Mouse (Mus musculus) hindbrain, embryonic 15.5 days (tissue): Measurements from ENCODE around the gene Cdkl3. TPM values are rescaled to one million over a fixed set of nuclear protein-coding genes. Genes with fewer than 3 reads are reported as not detected.

ENCODE experiments used
- ATAC-seq: fragments of 200-750 bp; cut with Nextera tagmentation; 2 replicates; pipeline ENCODE4 v1.8.0; 2017; ENCODE audit warnings: low read depth, moderate number of reproducible peaks, moderate TSS enrichment; ENCODE audit not compliant: low FRiP score
- H3K27ac ChIP-seq: fragments of 300-500 bp; sonication (generic); replicated peaks from 2 replicates; pipeline ENCODE4 v1.5.1; 2015; ENCODE audit warnings: mild to moderate bottlenecking, inconsistent platforms
- H3K27me3 ChIP-seq: fragments of 300-500 bp; sonication (generic); 2 replicates; pipeline ENCODE4 v1.6.1; 2015; ENCODE audit warnings: control low read depth, inconsistent platforms
- H3K36me3 ChIP-seq: fragments of 300-500 bp; sonication (generic); 2 replicates; pipeline ENCODE4 v1.6.1; 2015; ENCODE audit warnings: control low read depth, inconsistent platforms
- H3K4me1 ChIP-seq: fragments of 300-500 bp; sonication (generic); replicated peaks from 2 replicates; pipeline ENCODE4 v1.6.1; 2015; ENCODE audit warnings: control low read depth, inconsistent platforms
- H3K4me2 ChIP-seq: fragments of 300-500 bp; sonication (generic); 2 replicates; pipeline ENCODE4 v1.6.1; 2015; ENCODE audit warnings: moderate library complexity, mild to moderate bottlenecking, inconsistent platforms
- H3K4me3 ChIP-seq: fragments of 300-500 bp; sonication (generic); 2 replicates; pipeline ENCODE4 v1.5.1; 2015; ENCODE audit warnings: mild to moderate bottlenecking, inconsistent platforms
- H3K9ac ChIP-seq: fragments of 300-500 bp; sonication (generic); 2 replicates; pipeline ENCODE4 v1.6.1; 2015; ENCODE audit warnings: inconsistent platforms
- H3K9me3 ChIP-seq: fragments of 300-500 bp; sonication (generic); 2 replicates; pipeline ENCODE4 v1.6.1; 2016; ENCODE audit warnings: control low read depth, inconsistent platforms
- WGBS: fragments of 180-500 bp; shearing (Covaris S2); methylation state at CpG from one replicate; pipeline ENCODE4 v1.1.7; 2015; 5-methylcytosine and 5-hydroxymethylcytosine counted together
- polyA plus RNA-seq: library from polyadenylated mRNA; unstranded; fragments of >200 nt; fragmentation: Nextera tagmentation; extraction: Ambion mirVana; gene quantifications from 2 replicates; pipeline ENCODE4 v1.2.1, GENCODE M21; 2015

Cdkl3 gene
- polyA plus RNA-seq, 1 experiment from 2014 or later = 26.0 TPM

DNA sequence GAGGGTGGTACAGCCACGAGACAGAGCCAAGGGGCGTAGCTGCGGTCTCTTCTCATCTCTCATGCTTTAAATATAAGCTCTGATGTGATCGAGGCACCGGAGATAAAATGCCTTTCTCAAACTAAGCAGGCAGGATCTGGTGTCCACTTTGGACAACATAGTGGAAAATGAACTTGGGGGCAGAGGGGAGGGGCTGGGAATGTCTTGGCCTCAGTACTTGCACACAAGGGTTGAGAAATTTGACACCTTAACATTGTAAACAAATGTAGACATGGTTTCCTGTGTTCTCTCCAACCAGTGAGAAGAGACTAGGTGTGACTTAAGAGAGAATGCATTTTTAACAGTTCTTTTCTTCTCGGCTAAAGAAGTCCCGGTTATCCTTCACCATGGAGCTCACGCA lies 85.3 kb downstream of the Cdkl3 start:
- WGBS = 77% methylated on average over 8 of the region's 8 CpGs
- Histone ChIP-seq H3K27me3 (no peaks in the 10 kb centered on the region), H3K27ac (no peak overlapping the region), H3K4me3 (no peak overlapping the region), H3K4me2 (no peak overlapping the region), H3K4me1 (peaks cover 4% of the 10 kb centered on the region; the same call in 1 of the 2 replicates), H3K9ac (no peak overlapping the region), H3K9me3 (no peaks in the 10 kb centered on the region), H3K36me3 (no peaks in the 10 kb centered on the region)
- ATAC-seq = no peak

DNA sequence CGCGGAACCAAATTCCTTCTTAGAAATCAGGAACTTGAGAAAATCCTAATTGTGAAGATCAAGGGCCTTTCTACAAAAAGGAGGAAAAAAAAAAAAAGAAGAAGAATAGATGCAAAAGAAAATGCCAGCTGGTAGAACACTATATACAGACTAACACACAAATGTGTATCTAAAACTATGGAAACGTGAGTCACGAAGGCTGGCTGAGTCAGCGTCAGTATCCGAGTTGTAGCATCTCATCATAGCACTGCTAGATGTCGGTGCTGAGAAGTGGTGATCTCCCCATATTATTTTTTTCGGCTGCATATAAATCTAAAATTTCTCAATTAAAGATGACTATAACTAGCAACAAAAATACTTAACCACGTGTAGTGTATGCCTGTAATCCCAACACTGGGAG lies 87.2 kb downstream of the Cdkl3 start:
- Histone ChIP-seq H3K36me3 (no peaks in the 10 kb centered on the region), H3K27me3 (no peaks in the 10 kb centered on the region), H3K9me3 (no peaks in the 10 kb centered on the region), H3K4me3 (no peak overlapping the region), H3K4me1 (no peaks in the 10 kb centered on the region), H3K9ac (no peak overlapping the region), H3K27ac (no peak overlapping the region), H3K4me2 (no peak overlapping the region)
- no peak for ATAC-seq
- WGBS = 91% methylated on average over 9 of the region's 9 CpGs

DNA sequence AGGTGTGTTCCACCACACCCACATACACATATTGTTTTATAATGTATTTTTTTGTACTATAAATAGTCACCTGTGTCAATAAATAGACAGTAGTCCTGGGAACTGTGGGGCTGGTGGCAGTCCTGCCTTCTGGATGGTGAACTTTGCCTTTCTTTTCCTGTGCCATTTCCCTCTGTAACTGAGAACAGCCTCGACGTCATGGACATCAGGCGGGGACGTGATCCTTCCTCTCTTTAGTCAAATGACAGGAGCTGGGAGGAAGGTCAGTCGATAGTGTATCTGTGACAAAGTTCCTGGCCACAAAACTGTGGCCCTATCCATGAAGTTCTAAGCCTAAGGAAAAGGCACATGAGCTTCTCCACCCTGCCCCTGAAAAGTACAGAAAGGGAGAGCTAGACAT lies 90.5 kb downstream of the Cdkl3 start:
- Histone ChIP-seq H3K27me3 (no peaks in the 10 kb centered on the region), H3K9me3 (no peaks in the 10 kb centered on the region), H3K36me3 (no peaks in the 10 kb centered on the region), H3K4me2 (no peak overlapping the region), H3K27ac (no peak overlapping the region), H3K4me1 (peaks cover 7% of the 10 kb centered on the region), H3K9ac (no peak overlapping the region), H3K4me3 (no peak overlapping the region)
- ATAC-seq = no peak
- 64% methylated on average over 5 of the region's 5 CpGs for WGBS

DNA sequence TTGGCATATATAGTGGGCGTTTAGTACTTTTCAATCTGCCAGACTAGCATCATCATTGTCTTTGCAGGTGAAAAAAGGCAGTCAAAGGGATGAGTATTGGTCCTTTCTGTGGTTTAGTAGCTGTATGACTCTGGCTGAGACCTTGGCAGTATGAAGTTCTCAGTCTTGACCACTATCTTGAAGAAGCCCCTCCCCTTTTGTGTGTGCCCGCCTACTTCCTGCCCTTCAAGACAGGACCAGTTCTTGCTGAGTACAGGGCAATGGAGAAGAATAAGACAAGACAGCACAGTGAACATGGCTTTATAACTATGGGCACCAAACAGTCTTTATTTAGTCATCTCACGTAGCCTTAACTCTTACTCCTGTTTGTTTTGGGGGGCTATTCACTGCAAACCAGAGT lies 93.0 kb downstream of the Cdkl3 start:
- Histone ChIP-seq H3K9me3 (no peaks in the 10 kb centered on the region), H3K4me3 (no peak overlapping the region), H3K4me2 (no peak overlapping the region), H3K27ac (no peak overlapping the region), H3K27me3 (no peaks in the 10 kb centered on the region), H3K36me3 (no peaks in the 10 kb centered on the region), H3K4me1 (peaks cover 31% of the 10 kb centered on the region), H3K9ac (no peak overlapping the region)
- no peak for ATAC-seq
- WGBS = 77% methylated on average over 3 of the region's 3 CpGs

DNA sequence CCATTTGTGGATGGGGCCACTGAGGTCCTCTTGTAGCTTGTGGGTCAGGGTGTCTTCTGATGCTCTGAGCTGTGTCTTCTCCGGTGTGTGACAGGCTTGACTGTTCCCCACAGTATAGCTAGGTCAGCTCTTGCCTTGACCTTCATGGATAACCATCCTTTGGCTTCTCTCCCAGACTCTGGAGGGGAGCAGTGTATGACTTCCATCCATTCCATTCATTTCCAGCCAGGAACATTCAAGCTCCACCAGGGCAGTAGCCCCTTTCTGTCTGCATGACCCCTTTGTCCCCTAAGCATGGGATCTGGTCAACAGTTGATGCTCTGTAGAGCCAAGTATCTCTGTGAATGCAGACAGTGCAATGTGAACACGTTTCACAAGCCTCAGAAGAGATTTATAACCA lies 93.6 kb downstream of the Cdkl3 start:
- WGBS = 72% methylated on average over 2 of the region's 2 CpGs
- Histone ChIP-seq H3K4me1 (peaks cover 34% of the 10 kb centered on the region), H3K27me3 (no peaks in the 10 kb centered on the region), H3K36me3 (no peaks in the 10 kb centered on the region), H3K9ac (no peak overlapping the region), H3K9me3 (no peaks in the 10 kb centered on the region), H3K4me3 (peak overlapping the region; percentile 100; the same call in 1 of the 2 replicates), H3K27ac (peak overlapping the region; percentile 95), H3K4me2 (peak overlapping the region; percentile 84)
- no peak for ATAC-seq

DNA sequence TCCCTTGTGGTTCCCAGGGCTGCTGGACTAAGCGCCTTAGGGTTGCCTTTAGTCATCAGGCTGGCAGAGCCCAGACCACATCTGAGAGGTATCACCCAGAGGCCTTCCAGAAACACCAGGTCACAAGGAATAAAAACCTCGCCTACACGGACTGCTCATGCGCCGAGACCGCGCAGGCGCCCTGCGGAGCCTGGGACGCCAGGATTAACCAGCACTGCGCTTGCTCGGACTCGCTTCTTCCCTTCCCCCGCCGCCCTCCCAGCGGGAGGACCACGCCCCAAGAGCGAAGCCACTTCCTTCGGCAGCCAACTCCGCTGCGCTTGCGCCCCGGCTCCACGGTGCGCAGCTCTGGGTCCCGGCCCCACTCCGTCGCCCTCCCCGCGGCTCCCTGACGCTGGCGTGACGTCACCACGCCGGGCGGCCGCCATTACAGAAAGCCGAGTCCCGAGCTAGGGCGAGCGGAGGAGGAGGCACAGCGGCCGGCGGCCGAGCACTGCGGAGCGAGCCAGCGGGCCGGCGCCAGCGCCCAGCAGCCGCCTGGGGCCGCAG lies 94.5 kb downstream of the Cdkl3 start, which contains the start of gene Ppp2ca:
Gene Ppp2ca (plus strand): TSS at position 284 of the 549 bp plus-strand sequence.
- Histone ChIP-seq H3K9ac (peak within 1 kb of the TSS; percentile 84), H3K36me3 (no peaks in the 10 kb centered on the region), H3K4me1 (peaks cover 41% of the 10 kb centered on the region), H3K27ac (peak within 1 kb of the TSS; percentile 95), H3K27me3 (no peaks in the 10 kb centered on the region), H3K4me3 (peak within 1 kb of the TSS; percentile 100), H3K9me3 (no peaks in the 10 kb centered on the region), H3K4me2 (peak within 1 kb of the TSS; percentile 96)
- under 1% methylated on average over 43 of the region's 53 CpGs for WGBS
- ATAC-seq = peak; percentile 97

DNA sequence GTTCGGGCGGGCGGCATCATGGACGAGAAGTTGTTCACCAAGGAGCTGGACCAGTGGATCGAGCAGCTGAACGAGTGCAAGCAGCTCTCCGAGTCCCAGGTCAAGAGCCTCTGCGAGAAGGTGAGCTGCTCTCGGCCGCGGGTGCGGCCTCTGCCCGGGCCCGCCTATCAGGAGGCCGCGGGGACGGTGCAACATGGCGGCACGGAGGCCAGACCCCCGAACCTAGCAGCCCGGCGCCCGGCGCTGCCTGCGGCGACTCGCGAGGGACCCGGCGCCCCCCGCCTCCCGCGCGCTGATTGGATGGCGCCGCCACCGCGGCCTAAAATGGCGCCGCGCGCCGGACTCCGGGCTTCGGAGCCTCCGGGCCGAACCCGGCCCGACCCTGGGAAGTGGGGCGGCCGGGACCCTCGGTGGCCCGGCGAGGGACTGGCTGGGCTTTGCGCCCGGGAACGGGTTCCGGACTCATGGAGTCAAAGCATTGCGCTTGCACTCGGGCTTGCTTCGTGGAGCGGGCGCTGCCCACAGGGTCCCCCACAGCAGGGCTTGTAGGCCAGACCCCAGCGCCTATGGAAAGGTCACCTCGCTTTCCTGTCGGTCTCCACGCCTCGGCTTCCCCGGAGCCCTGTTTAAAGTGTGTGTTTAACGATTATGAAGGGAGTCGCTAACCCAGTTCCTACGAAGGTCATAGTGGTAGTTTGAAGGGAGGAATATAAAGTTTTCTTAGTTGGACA lies 95.2 kb downstream of the Cdkl3 start:
- ATAC-seq = peak; percentile 73
- Histone ChIP-seq H3K9ac (peak overlapping the region; percentile 84), H3K9me3 (no peaks in the 10 kb centered on the region), H3K4me2 (peak overlapping the region; percentile 96), H3K27ac (peak overlapping the region; percentile 95), H3K4me3 (peak overlapping the region; percentile 100), H3K36me3 (no peaks in the 10 kb centered on the region), H3K4me1 (peaks cover 43% of the 10 kb centered on the region), H3K27me3 (no peaks in the 10 kb centered on the region)
- under 1% methylated on average over 61 of the region's 72 CpGs for WGBS

DNA sequence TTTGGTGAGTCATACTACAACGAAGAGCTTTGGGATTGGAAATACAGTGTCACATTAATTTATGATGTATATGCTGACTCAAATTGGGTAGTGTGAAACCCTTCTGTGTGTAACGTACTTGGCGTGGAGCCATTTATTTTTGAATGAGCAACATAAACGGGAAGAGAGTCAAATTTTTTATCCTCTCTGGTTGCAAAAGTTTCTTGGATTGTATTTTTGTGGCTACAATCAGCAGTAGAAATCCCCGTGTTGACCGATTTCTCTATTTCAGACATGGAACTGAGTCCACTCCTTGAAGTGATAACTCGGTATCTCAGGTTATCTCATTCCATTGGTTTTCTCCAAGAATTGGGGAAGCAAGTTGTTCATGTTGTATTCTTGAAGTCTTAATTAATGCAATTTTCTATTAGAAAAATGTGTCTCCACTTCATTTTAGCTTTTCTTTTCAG lies 95.8 kb downstream of the Cdkl3 start:
- Histone ChIP-seq H3K9me3 (no peaks in the 10 kb centered on the region), H3K36me3 (no peaks in the 10 kb centered on the region), H3K4me2 (peak overlapping the region; percentile 96), H3K27me3 (no peaks in the 10 kb centered on the region), H3K9ac (peak overlapping the region; percentile 84), H3K4me1 (peaks cover 48% of the 10 kb centered on the region), H3K4me3 (peak overlapping the region; percentile 100), H3K27ac (peak overlapping the region; percentile 95)
- 6% methylated on average over 7 of the region's 7 CpGs for WGBS
- ATAC-seq = no peak

DNA sequence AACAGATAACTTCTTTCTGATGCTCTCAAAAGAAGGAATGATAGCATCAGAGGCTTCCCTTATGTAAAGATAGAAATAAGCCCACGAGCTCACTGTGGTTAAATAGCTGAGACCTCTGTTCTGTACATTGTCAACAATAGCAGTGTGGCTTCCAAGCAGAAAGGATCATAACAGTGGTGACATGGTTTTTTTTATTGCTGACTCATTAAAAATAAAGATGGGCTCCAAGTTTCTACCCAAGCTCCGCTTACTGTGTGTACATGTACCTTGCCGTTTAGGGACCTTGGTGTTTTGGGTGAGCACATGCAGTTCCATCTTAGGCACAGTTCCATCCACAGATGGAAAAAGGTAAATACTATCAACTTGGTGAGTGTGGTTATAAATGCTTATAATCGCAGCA lies 99.0 kb downstream of the Cdkl3 start:
- 89% methylated on average over 4 of the region's 4 CpGs for WGBS

DNA sequence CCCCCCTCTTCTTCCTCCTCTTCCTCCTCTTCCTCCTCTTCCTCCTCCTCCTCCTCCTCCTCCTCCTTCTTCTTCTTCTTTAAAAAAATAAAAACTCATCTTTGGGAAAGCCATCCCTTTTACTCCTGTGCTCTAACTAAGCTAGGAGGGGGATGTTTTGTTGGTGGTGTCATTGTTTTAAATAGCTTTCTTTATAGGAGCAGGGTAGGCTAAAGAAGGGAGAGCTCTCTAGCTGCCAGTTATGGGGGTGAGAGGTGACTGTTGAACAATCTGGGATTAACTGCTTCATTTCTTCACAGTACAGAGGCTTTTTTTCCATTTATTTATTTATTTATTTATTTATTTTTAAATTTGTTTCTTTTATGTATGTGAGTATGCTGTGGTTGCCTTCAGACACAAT lies 101.5 kb downstream of the Cdkl3 start:
- H3K4me2 ChIP-seq = no peak overlapping the region
- no peaks in the 10 kb centered on the region for H3K9me3 ChIP-seq
- no peaks in the 10 kb centered on the region for H3K36me3 ChIP-seq
- no peak overlapping the region for H3K27ac ChIP-seq
- no peaks in the 10 kb centered on the region for H3K27me3 ChIP-seq
- no peak overlapping the region for H3K4me3 ChIP-seq
- ATAC-seq = no peak
- H3K9ac ChIP-seq = no peak overlapping the region
- H3K4me1 ChIP-seq = peaks cover 43% of the 10 kb centered on the region

More for the DNA sequence above, 99.0 kb downstream of the Cdkl3 start:
- Histone ChIP-seq H3K9me3 (no peaks in the 10 kb centered on the region), H3K9ac (no peak overlapping the region), H3K27ac (no peak overlapping the region), H3K4me2 (no peak overlapping the region), H3K4me1 (peaks cover 55% of the 10 kb centered on the region), H3K36me3 (no peaks in the 10 kb centered on the region), H3K4me3 (no peak overlapping the region), H3K27me3 (no peaks in the 10 kb centered on the region)
- no peak for ATAC-seq

DNA sequence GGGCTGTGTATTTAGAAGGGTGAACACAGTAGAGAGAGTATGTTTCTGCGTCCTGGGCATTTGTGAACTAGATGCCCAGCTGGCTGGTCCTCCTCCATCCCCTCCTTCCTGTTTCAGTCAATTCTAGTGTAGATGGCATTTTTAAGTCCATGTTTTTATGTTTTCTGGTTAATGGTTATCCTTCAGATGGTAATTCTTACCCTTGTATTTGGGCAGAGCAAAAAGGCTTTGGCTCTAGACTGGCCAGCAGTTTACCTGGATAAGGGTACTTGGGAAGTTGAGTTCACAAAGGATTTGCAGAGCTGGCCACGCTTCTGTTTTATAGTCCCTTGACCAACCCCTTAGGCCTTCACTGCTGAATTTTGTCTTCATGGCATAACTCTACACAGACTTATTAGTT lies 102.0 kb downstream of the Cdkl3 start:
- no peak for ATAC-seq
- Histone ChIP-seq H3K4me3 (no peak overlapping the region), H3K27ac (no peak overlapping the region), H3K4me2 (no peak overlapping the region), H3K4me1 (peaks cover 38% of the 10 kb centered on the region), H3K9ac (no peak overlapping the region), H3K27me3 (no peaks in the 10 kb centered on the region), H3K36me3 (no peaks in the 10 kb centered on the region), H3K9me3 (no peaks in the 10 kb centered on the region)
- WGBS = 94% methylated on average over 2 of the region's 2 CpGs

DNA sequence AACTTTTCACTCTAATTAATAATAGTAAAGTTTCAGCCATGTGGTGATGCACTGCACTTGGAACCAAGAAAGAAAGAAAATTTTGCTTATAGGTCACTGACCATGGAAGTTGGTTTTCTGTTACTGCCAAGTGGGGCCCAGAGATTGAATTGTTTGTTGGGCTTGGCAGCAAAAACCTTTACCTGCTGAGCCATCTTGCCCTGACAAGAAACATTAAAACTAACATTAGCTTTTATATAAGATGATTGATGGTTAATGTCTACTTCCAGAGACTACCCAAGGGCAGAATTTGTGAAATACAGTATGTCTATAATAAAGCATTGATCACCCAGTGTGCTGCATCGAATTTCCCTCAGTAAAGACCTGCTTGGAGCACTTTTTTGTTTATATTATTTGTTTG lies 102.4 kb downstream of the Cdkl3 start:
- H3K36me3 ChIP-seq = no peaks in the 10 kb centered on the region
- no peaks in the 10 kb centered on the region for H3K27me3 ChIP-seq
- no peak overlapping the region for H3K9ac ChIP-seq
- peaks cover 35% of the 10 kb centered on the region for H3K4me1 ChIP-seq
- no peak for ATAC-seq
- 89% methylated on average over 1 of the region's 1 CpGs for WGBS
- H3K27ac ChIP-seq = no peak overlapping the region
- no peak overlapping the region for H3K4me3 ChIP-seq
- H3K9me3 ChIP-seq = no peaks in the 10 kb centered on the region
- no peak overlapping the region for H3K4me2 ChIP-seq
